Mouse (Mus musculus): ENCODE data around the gene Wipf2. TPM values are rescaled to one million over a fixed set of nuclear protein-coding genes. Genes with fewer than 3 reads are reported as not detected.
A peak's percentile ranks its signal among the peaks of the same experiment; 100 is the strongest.

Gene Wipf2
- polyA plus RNA-seq, 1 experiment from 2014 or later = 5.0 TPM

- Histone ChIP-seq H3K4me3 (no peak overlapping the region), H3K27ac (peak overlapping the region; percentile 95), H3K4me2 (replicated peaks) (peak overlapping the region; percentile 35), H3K27me3 (no peaks in the 10 kb centered on the region), H3K9me3 (no peaks in the 10 kb centered on the region), H3K36me3 (peaks cover 5% of the 10 kb centered on the region), H3K4me1 (peaks cover 89% of the 10 kb centered on the region), H3K9ac (no peak overlapping the region)
- WGBS = 3% methylated on average over 12 of the region's 12 CpGs
- ATAC-seq (ENCODE audit: insufficient number of reproducible peaks, insufficient read depth, low FRiP score, low TSS enrichment) = peak; percentile 45
Observed at GRCm38 (mm10) chr11:98925868-98926311, 62.5 kb downstream of the Wipf2 start.

- 50% methylated on average over 7 of the region's 7 CpGs for WGBS
- Histone ChIP-seq H3K4me1 (peaks cover 96% of the 10 kb centered on the region), H3K4me3 (no peak overlapping the region; the same call in 1 of the 2 replicates), H3K9me3 (no peaks in the 10 kb centered on the region), H3K9ac (no peak overlapping the region), H3K27me3 (no peaks in the 10 kb centered on the region), H3K36me3 (no peaks in the 10 kb centered on the region), H3K27ac (peak overlapping the region; percentile 95), H3K4me2 (replicated peaks) (peak overlapping the region; percentile 35)
- no peak for ATAC-seq (ENCODE audit: insufficient number of reproducible peaks, insufficient read depth, low FRiP score, low TSS enrichment)
Observed at GRCm38 (mm10) chr11:98926553-98926952, 63.1 kb downstream of the Wipf2 start.

GRCm38 (mm10) chr11:98927438-98928076, 64.1 kb downstream of the Wipf2 start, which contains the start of gene Rara:
TSS of gene Rara (plus strand) at chr11:98927818.
- Histone ChIP-seq H3K27ac (peak within 1 kb of the TSS; percentile 95), H3K4me1 (peaks cover 99% of the 10 kb centered on the region), H3K27me3 (no peaks in the 10 kb centered on the region), H3K9me3 (no peaks in the 10 kb centered on the region), H3K9ac (peak within 1 kb of the TSS; percentile 71), H3K4me2 (replicated peaks) (peak within 1 kb of the TSS; percentile 88), H3K4me3 (peak within 1 kb of the TSS; percentile 63), H3K36me3 (no peaks in the 10 kb centered on the region)
- 6% methylated on average over 20 of the region's 21 CpGs for WGBS
- ATAC-seq (ENCODE audit: insufficient number of reproducible peaks, insufficient read depth, low FRiP score, low TSS enrichment) = no peak

GRCm38 (mm10) chr11:98928186-98928893, 64.9 kb downstream of the Wipf2 start:
- Histone ChIP-seq H3K27me3 (no peaks in the 10 kb centered on the region), H3K27ac (peak overlapping the region; percentile 95), H3K9me3 (no peaks in the 10 kb centered on the region), H3K36me3 (no peaks in the 10 kb centered on the region), H3K4me1 (peaks cover 99% of the 10 kb centered on the region), H3K4me3 (peak overlapping the region; percentile 63), H3K9ac (peak overlapping the region; percentile 71), H3K4me2 (replicated peaks) (peak overlapping the region; percentile 88)
- 8% methylated on average over 12 of the region's 12 CpGs for WGBS
- no peak for ATAC-seq (ENCODE audit: insufficient number of reproducible peaks, insufficient read depth, low FRiP score, low TSS enrichment)

GRCm38 (mm10) chr11:98929503-98929902, 66.1 kb downstream of the Wipf2 start:
- 4% methylated on average over 9 of the region's 9 CpGs for WGBS
- H3K4me2 ChIP-seq (replicated peaks) = peak overlapping the region; percentile 88
- no peak for ATAC-seq (ENCODE audit: insufficient number of reproducible peaks, insufficient read depth, low FRiP score, low TSS enrichment)

GRCm38 (mm10) chr11:98930127-98930601, 66.7 kb downstream of the Wipf2 start:
- Histone ChIP-seq H3K27ac (peak overlapping the region; percentile 95), H3K9me3 (no peaks in the 10 kb centered on the region), H3K4me1 (peaks cover 98% of the 10 kb centered on the region), H3K9ac (peak overlapping the region; percentile 71), H3K4me3 (0 out of 2 replicates have a peak overlapping the region, but pooled peaks have one; percentile 1), H3K4me2 (replicated peaks) (peak overlapping the region; percentile 88), H3K36me3 (no peaks in the 10 kb centered on the region), H3K27me3 (no peaks in the 10 kb centered on the region)
- ATAC-seq (ENCODE audit: insufficient number of reproducible peaks, insufficient read depth, low FRiP score, low TSS enrichment) = no peak
- 23% methylated on average over 7 of the region's 7 CpGs for WGBS

More at GRCm38 (mm10) chr11:98929503-98929902, 66.1 kb downstream of the Wipf2 start:
- Histone ChIP-seq H3K36me3 (no peaks in the 10 kb centered on the region), H3K9me3 (no peaks in the 10 kb centered on the region), H3K27me3 (no peaks in the 10 kb centered on the region), H3K4me3 (peak overlapping the region; percentile 63), H3K27ac (peak overlapping the region; percentile 95), H3K9ac (peak overlapping the region; percentile 71), H3K4me1 (peaks cover 99% of the 10 kb centered on the region)

- H3K9me3 ChIP-seq = no peaks in the 10 kb centered on the region
- H3K9ac ChIP-seq = peak overlapping the region; percentile 35; the same call in 1 of the 2 replicates
- no peaks in the 10 kb centered on the region for H3K36me3 ChIP-seq
- ATAC-seq (ENCODE audit: insufficient number of reproducible peaks, insufficient read depth, low FRiP score, low TSS enrichment) = no peak
- no peaks in the 10 kb centered on the region for H3K27me3 ChIP-seq
- H3K4me3 ChIP-seq = no peak overlapping the region
- WGBS = 27% methylated on average over 10 of the region's 10 CpGs
- peaks cover 97% of the 10 kb centered on the region for H3K4me1 ChIP-seq
- peak overlapping the region; percentile 88 for H3K4me2 ChIP-seq (replicated peaks)
- peak overlapping the region; percentile 95 for H3K27ac ChIP-seq
Observed at GRCm38 (mm10) chr11:98930773-98931512, 67.5 kb downstream of the Wipf2 start.

GRCm38 (mm10) chr11:98931513-98932292, 68.3 kb downstream of the Wipf2 start:
- Histone ChIP-seq H3K4me3 (no peak overlapping the region), H3K9ac (peak overlapping the region; percentile 35; the same call in 1 of the 2 replicates), H3K9me3 (no peaks in the 10 kb centered on the region), H3K36me3 (no peaks in the 10 kb centered on the region), H3K27ac (peak overlapping the region; percentile 95), H3K4me2 (replicated peaks) (peak overlapping the region; percentile 45), H3K27me3 (no peaks in the 10 kb centered on the region), H3K4me1 (peaks cover 97% of the 10 kb centered on the region)
- no peak for ATAC-seq (ENCODE audit: insufficient number of reproducible peaks, insufficient read depth, low FRiP score, low TSS enrichment)
- WGBS = 20% methylated on average over 7 of the region's 7 CpGs

- H3K4me3 ChIP-seq = 0 out of 2 replicates have a peak overlapping the region, but pooled peaks have one; percentile 10
- H3K9me3 ChIP-seq = no peaks in the 10 kb centered on the region
- no peaks in the 10 kb centered on the region for H3K36me3 ChIP-seq
- peaks cover 93% of the 10 kb centered on the region for H3K4me1 ChIP-seq
- H3K27ac ChIP-seq = peak overlapping the region; percentile 95
- peak overlapping the region; percentile 45 for H3K4me2 ChIP-seq (replicated peaks)
- ATAC-seq (ENCODE audit: insufficient number of reproducible peaks, insufficient read depth, low FRiP score, low TSS enrichment) = peak; percentile 29
- peak overlapping the region; percentile 34 for H3K9ac ChIP-seq
- H3K27me3 ChIP-seq = no peaks in the 10 kb centered on the region
- WGBS = 21% methylated on average over 18 of the region's 19 CpGs
Observed at GRCm38 (mm10) chr11:98932293-98933091, 69.1 kb downstream of the Wipf2 start.

GRCm38 (mm10) chr11:98933151-98933550, 69.7 kb downstream of the Wipf2 start:
- Histone ChIP-seq H3K9me3 (no peaks in the 10 kb centered on the region), H3K4me2 (replicated peaks) (peak overlapping the region; percentile 45)
- WGBS = 45% methylated on average over 9 of the region's 9 CpGs

More at GRCm38 (mm10) chr11:98933151-98933550, 69.7 kb downstream of the Wipf2 start:
- Histone ChIP-seq H3K27me3 (no peaks in the 10 kb centered on the region), H3K27ac (peak overlapping the region; percentile 95), H3K4me1 (peaks cover 87% of the 10 kb centered on the region), H3K36me3 (no peaks in the 10 kb centered on the region), H3K9ac (peak overlapping the region; percentile 34), H3K4me3 (peak overlapping the region; percentile 14)
- ATAC-seq (ENCODE audit: insufficient number of reproducible peaks, insufficient read depth, low FRiP score, low TSS enrichment) = no peak

All from embryonic facial prominence, embryonic 12.5 days (tissue).